Mouse (Mus musculus) limb, embryonic 11.5 days (tissue): ENCODE results near the gene Scimp. TPM values are rescaled to one million over a fixed set of nuclear protein-coding genes. Genes with fewer than 3 reads are reported as not detected.

ENCODE experiments used
- microRNA-seq: library from miRNA; unstranded; fragments of <30 nt; microRNA quantifications from one replicate; pipeline ENCODE4, GENCODE M21; 2016
- polyA plus RNA-seq: library from polyadenylated mRNA; unstranded; fragments of >200 nt; fragmentation: Nextera tagmentation; extraction: Ambion mirVana; gene quantifications from 2 replicates; pipeline ENCODE4 v1.2.1, GENCODE M21; 2014

Gene Scimp
- polyA plus RNA-seq, 1 experiment from 2014 or later: not detected

Small RNA genes lying within 50 kb of the gene (microRNA-seq; reads per million reads assigned to microRNA genes)
- gene Gm22760: not detected

Other genes with a start within 250 kb of the Scimp start
- gene Mink1, start 249.7 kb downstream of the Scimp start, polyA plus RNA-seq: 21.2 and 22.7 TPM in 2 replicates
- gene 4930544D05Rik, start 196.7 kb downstream of the Scimp start, polyA plus RNA-seq: not detected in 2 replicates
- gene Chrne, start 193.4 kb downstream of the Scimp start, polyA plus RNA-seq: not detected in 2 replicates
- gene Gp1ba, start 173.5 kb downstream of the Scimp start, polyA plus RNA-seq: 1.2 and 1.3 TPM in 2 replicates
- gene Rnf167, start 165.4 kb downstream of the Scimp start, polyA plus RNA-seq: 89.5 and 99.1 TPM in 2 replicates
- gene Slc25a11, start 165.1 kb downstream of the Scimp start, polyA plus RNA-seq: 141 and 148 TPM in 2 replicates
- gene Pfn1, start 157.9 kb downstream of the Scimp start, polyA plus RNA-seq: 2,040 and 2,092 TPM in 2 replicates
- gene Eno3, start 155.4 kb downstream of the Scimp start, polyA plus RNA-seq: 49.4 and 53.3 TPM in 2 replicates
- gene Spag7, start 143.2 kb downstream of the Scimp start, polyA plus RNA-seq: 156 and 173 TPM in 2 replicates
- gene Camta2, start 124.5 kb downstream of the Scimp start, polyA plus RNA-seq: 8.2 and 11.8 TPM in 2 replicates
- 0.71 and 0.96 TPM in 2 replicates for gene Inca1, start 112.4 kb downstream of the Scimp start, polyA plus RNA-seq
- 7.2 and 10.2 TPM in 2 replicates for gene Kif1c, start 112.0 kb downstream of the Scimp start, polyA plus RNA-seq
- gene Zfp3, start 48.4 kb downstream of the Scimp start, polyA plus RNA-seq: 5.8 and 6.3 TPM in 2 replicates
- gene Rabep1, start 32.2 kb upstream of the Scimp start, polyA plus RNA-seq: 33.0 and 33.8 TPM in 2 replicates
- gene Nup88, start 157.4 kb upstream of the Scimp start, polyA plus RNA-seq: 176 and 178 TPM in 2 replicates
- 63.7 and 81.7 TPM in 2 replicates for gene Rpain, start 157.6 kb upstream of the Scimp start, polyA plus RNA-seq
- 280 and 295 TPM in 2 replicates for gene C1qbp, start 170.4 kb upstream of the Scimp start, polyA plus RNA-seq
- 29.1 and 31.6 TPM in 2 replicates for gene Dhx33, start 191.9 kb upstream of the Scimp start, polyA plus RNA-seq
- 48.2 and 59.6 TPM in 2 replicates for gene Mis12, start 207.0 kb upstream of the Scimp start, polyA plus RNA-seq
- gene Derl2, start 207.3 kb upstream of the Scimp start, polyA plus RNA-seq: 35.9 and 38.4 TPM in 2 replicates
- 83.9 and 103 TPM in 2 replicates for gene 6330403K07Rik, start 220.9 kb upstream of the Scimp start, polyA plus RNA-seq